Mouse (Mus musculus): ENCODE measurements around the gene Ptprb.

DNA sequence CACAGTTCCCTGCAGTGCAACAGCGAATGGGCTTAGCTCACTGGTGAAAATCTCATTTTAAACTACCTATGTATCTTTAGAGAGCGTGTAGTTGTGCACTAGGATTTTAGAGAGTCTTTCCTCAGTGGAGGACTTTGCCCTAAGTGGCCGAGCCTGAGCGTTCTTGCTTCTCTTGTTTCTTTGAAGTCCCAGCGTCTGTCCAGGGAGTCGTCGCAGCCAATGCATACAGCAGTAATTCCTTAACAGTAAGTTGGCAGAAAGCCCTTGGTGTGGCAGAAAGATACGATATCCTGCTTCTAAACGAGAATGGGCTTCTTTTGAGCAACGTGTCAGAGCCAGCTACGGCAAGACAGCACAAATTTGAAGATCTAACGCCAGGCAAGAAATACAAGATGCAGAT is 65.9 kb downstream of the Ptprb start:
- TF ChIP-seq POLR2A (IDR thresholded peaks at IDR 0.05; ENCODE audit: control insufficient read depth in 1 of 2, insufficient read depth in 1 of 2, low read depth in 1 of 2, low read length in 2 of 2, poor library complexity in 1 of 2) (no peak), CTCF (IDR thresholded peaks at IDR 0.05 in 2 of 3, conservative IDR thresholded peaks at IDR 0.05 in 1 of 3; ENCODE audit: control insufficient read depth in 1 of 3, insufficient read depth in 1 of 3, low read depth in 2 of 3, low read length in 3 of 3, poor library complexity in 1 of 3, severe bottlenecking in 1 of 3) (no peak), EP300 (IDR thresholded peaks at IDR 0.05; ENCODE audit: low read depth in 1 of 2, low read length in 2 of 2) (no peak), TAL1 (IDR thresholded peaks at IDR 0.05; ENCODE audit: low read length) (no peak), E2F4 (IDR thresholded peaks at IDR 0.05; ENCODE audit: borderline replicate concordance, low read depth, low read length) (no peak), RCOR1 (IDR thresholded peaks at IDR 0.05; ENCODE audit: low read depth, low read length) (no peak)
